Mouse (Mus musculus) ES-E14 (cell line): ENCODE data around the gene Tmem160.

Source experiments
- CHD2 ChIP-seq: IDR thresholded peaks from 2 replicates; pipeline ENCODE4 v1.6.1; 2014; ENCODE audit warnings: mild to moderate bottlenecking, low read depth, low read length, inconsistent platforms
- HCFC1 ChIP-seq: IDR thresholded peaks from 2 replicates; pipeline ENCODE4 v1.6.1; 2012; ENCODE audit warnings: low read length, inconsistent platforms, borderline replicate concordance; ENCODE audit not compliant: insufficient read depth
- ZNF384 ChIP-seq: IDR thresholded peaks from 2 replicates; pipeline ENCODE4 v1.6.1; 2012; ENCODE audit warnings: low read depth, low read length, inconsistent platforms

- TF ChIP-seq CHD2 (no peak), ZNF384 (no peak), HCFC1 (no peak)
Measured at GRCm38 (mm10) chr7:16415426-16415825, 37.2 kb upstream of the Tmem160 start.
